Mouse (Mus musculus) B cell, adult 62 days (primary cell): Measurements from ENCODE around the gene Tmem53. TPM values are rescaled to one million over a fixed set of nuclear protein-coding genes. Genes with fewer than 3 reads are reported as not detected.

ENCODE experiments used
- total RNA-seq: library from RNA; stranded (reverse); gene quantifications from 4 replicates; pipeline ENCODE4 v1.2.4, GENCODE M21; 2023

Tmem53 gene
- total RNA-seq, result 0.46 TPM in 1 of 4 replicates, not detected in the others

DNA sequence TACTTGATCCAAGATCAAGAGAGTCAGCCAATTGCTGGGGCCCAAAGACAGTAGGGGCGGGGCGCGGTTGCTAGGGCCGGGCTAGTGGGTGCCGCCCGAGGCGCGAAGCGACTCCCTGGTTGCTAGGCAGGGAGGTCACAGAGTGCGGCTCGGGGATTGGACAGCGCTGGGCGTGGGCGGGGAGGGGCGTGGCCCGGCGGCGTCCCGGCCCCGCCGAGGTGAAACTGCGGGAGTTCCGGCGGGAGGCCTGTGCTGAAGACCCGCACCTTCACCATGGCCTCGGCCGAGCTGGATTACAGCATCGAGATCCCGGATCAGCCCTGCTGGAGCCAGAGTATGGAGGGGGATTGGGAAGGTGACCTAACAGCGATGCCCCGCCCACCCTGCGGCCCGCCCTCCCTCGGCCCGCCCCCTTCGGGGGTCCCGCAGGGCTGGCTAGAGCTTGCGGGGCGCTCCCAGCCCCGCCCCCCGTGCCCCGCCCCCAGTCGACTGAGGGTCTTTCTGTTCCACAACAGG lies at the start of gene Tmem53, which contains the start of gene Armh1:
Gene Tmem53 (plus strand): TSS at position 151 of the 516 bp plus-strand sequence.
Gene Armh1 (minus strand): TSS at position 325 of the 516 bp plus-strand sequence.

Other genes with a start within 250 kb of the Tmem53 start
- gene Eif2b3, start 232.5 kb upstream of the Tmem53 start, total RNA-seq, result 27.5 to 33.1 TPM (median 31.5 TPM) in 4 replicates
- gene Ptch2, start 155.9 kb upstream of the Tmem53 start, total RNA-seq, result 0.19 to 0.26 TPM in 2 of 4 replicates, not detected in the others
- gene Btbd19, start 126.2 kb upstream of the Tmem53 start, total RNA-seq, result 20.0 to 24.8 TPM (median 23.0 TPM) in 4 replicates
- 1.4 TPM in 1 of 4 replicates, not detected in the others for gene Tctex1d4, start 125.2 kb upstream of the Tmem53 start, total RNA-seq
- gene Plk3, start 118.0 kb upstream of the Tmem53 start, total RNA-seq, result 26.1 to 27.5 TPM (median 26.9 TPM) in 4 replicates
- gene Rps8, start 95.7 kb upstream of the Tmem53 start, total RNA-seq, result 2,066 to 2,288 TPM (median 2,119 TPM) in 4 replicates
- 0.58 to 0.81 TPM (median 0.78 TPM) in 3 of 4 replicates, not detected in the other for gene Kif2c, start 69.3 kb upstream of the Tmem53 start, total RNA-seq
- not detected in 4 replicates for gene Armh1, start 174 bp downstream of the Tmem53 start, total RNA-seq
- 172 to 185 TPM (median 179 TPM) in 4 replicates for gene Rnf220, start 245.1 kb downstream of the Tmem53 start, total RNA-seq